Mouse (Mus musculus) megakaryocyte-erythroid progenitor cell, adult 5 weeks (primary cell): ENCODE data around the gene Cryba2. TPM values are rescaled to one million over a fixed set of nuclear protein-coding genes. Genes with fewer than 3 reads are reported as not detected.

Experiments used
- polyA plus RNA-seq: library from polyadenylated mRNA; stranded (reverse); fragments of >175 nt; gene quantifications from 2 replicates; pipeline ENCODE4 v1.2.3, GENCODE M21; 2012

Gene Cryba2
- polyA plus RNA-seq: not detected in 2 replicates

DNA sequence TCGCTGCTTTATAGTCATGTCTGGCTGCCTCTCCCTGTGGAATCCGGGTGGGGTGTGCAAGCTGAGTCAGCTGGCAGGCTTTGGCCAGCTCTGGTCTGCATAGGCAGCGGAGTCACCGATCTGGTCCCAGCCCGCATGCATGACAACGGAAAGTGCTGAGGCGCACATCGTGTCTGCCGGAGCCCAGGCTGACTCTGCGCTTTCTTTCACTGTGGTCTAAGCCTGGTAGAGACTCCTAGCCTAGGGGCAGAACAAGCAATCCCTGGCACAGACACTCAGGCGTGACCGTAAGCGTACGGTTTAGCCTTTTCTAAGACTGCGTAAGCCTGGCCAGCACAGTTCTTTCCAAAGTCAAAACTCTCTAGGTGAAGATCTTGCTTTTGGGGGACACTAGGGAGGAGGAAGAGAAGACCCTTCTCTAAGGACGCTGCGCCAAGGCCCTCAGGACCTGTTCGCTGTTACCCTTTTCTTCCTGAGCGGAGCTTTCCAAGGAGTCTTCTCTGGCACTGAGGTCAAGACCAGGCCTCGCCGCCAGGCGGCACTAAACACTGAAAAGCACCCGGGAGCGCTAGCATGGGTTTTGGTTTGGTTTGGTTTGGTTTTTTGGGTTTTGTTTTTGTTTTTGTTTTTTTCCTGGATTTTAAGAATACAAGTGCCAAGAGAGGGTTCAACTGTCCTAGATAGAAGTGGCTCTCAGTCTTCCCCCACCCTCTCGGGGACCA, at the start of gene Cryba2:
Gene Cryba2 (minus strand): TSS at position 10 of the 722 bp plus-strand sequence.

GRCm38 (mm10) chr1:74935402-74935801, 42.5 kb upstream of the Cryba2 start, which contains the start of gene Cfap65:
Gene Cfap65 (minus strand): TSS chr1:74935599.

DNA sequence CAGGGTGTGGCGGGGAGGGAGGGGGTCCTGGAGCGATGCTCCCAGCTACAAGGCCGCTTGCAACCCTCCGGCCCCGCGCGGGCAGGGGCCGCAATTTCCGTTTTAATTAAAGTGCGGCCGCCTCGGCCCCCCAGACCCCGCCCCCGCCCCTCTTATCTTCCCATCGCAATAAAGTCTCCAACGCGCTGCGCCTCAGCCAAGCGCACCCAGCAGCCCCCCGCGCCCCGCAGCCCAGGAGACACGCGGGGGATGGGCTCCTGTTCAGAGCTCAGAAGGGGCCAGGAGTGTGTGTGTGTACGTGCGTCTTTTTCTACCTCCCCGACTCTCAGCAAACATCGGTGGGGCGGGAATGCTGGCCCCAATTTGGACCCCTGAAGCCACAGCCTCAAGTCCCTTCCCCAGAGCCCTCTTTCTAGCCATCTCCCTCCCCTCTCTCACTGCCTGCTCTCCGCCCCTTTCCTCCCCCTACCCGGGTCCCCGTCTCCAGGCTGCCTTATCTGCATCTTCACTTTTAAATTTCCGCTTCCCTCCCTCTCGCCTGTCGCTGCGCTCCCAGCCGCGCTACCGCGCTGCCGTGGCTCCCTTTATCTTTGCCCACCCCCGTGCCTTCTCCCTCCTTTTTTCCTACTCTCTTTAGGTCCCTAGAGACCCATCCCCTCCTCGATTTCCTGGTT, 7.4 kb downstream of the Cryba2 start, which contains the start of gene Fev:
Gene Fev (minus strand): TSS at position 51 of the 674 bp plus-strand sequence.

GRCm38 (mm10) chr1:74854306-74855056, 38.5 kb downstream of the Cryba2 start, which contains the start of gene Cdk5r2:
Gene Cdk5r2 (plus strand): TSS chr1:74854934.

Other genes with a start within 250 kb of the Cryba2 start
- 14.3 and 20.3 TPM in 2 replicates for gene Ttll4, start 231.4 kb downstream of the Cryba2 start, polyA plus RNA-seq
- 1.7 and 2.8 TPM in 2 replicates for gene Cyp27a1, start 179.6 kb downstream of the Cryba2 start, polyA plus RNA-seq
- not detected in 2 replicates for gene Prkag3, start 143.9 kb downstream of the Cryba2 start, polyA plus RNA-seq
- 0.91 and 1.3 TPM in 2 replicates for gene Wnt6, start 121.3 kb downstream of the Cryba2 start, polyA plus RNA-seq
- gene Wnt10a, start 101.6 kb downstream of the Cryba2 start, polyA plus RNA-seq: 0.17 and 1.3 TPM in 2 replicates
- gene Cdk5r2, start 38.2 kb downstream of the Cryba2 start, polyA plus RNA-seq: 0.04 and 0.05 TPM in 2 replicates
- 0.65 TPM in 1 of 2 replicates, not detected in the other for gene Fev, start 7.7 kb downstream of the Cryba2 start, polyA plus RNA-seq
- gene Cfap65, start 42.5 kb upstream of the Cryba2 start, polyA plus RNA-seq: 0.02 and 0.03 TPM in 2 replicates
- gene Ihh, start 58.5 kb upstream of the Cryba2 start, polyA plus RNA-seq: 0.17 and 0.60 TPM in 2 replicates
- gene Nhej1, start 232.1 kb upstream of the Cryba2 start, polyA plus RNA-seq: 0.23 and 0.86 TPM in 2 replicates
- 0.04 and 0.11 TPM in 2 replicates for gene Slc23a3, start 240.7 kb upstream of the Cryba2 start, polyA plus RNA-seq
- gene Cnppd1, start 249.6 kb upstream of the Cryba2 start, polyA plus RNA-seq: 46.0 and 48.0 TPM in 2 replicates
- gene Retreg2, start 249.6 kb upstream of the Cryba2 start, polyA plus RNA-seq: 76.7 and 81.7 TPM in 2 replicates